Mouse (Mus musculus) small intestine, adult 2 months (tissue): ENCODE results near the gene Col13a1.

Experiments
- CTCF ChIP-seq: fragments of 200-500 bp; IDR thresholded peaks from 2 replicates; pipeline ENCODE4 v1.5.1; 2012; ENCODE audit warnings: low read depth, mild to moderate bottlenecking, control low read depth, inconsistent platforms, low read length, moderate library complexity, mixed read lengths; ENCODE audit not compliant: insufficient replicate concordance, insufficient read length; ENCODE audit errors: extremely low read depth
- POLR2A ChIP-seq: fragments of 200-500 bp; IDR thresholded peaks from 2 replicates; pipeline ENCODE4 v1.6.1; 2012; ENCODE audit warnings: low read depth, mild to moderate bottlenecking, control low read depth, inconsistent platforms, low read length, moderate library complexity

GRCm38 (mm10) chr10:61891138-61891537, 87.8 kb downstream of the Col13a1 start:
- no peak for TF ChIP-seq CTCF
- TF ChIP-seq POLR2A, result no peak
